7 mouse cellular contexts compared by ENCODE assay signal in the genomic region with DNA sequence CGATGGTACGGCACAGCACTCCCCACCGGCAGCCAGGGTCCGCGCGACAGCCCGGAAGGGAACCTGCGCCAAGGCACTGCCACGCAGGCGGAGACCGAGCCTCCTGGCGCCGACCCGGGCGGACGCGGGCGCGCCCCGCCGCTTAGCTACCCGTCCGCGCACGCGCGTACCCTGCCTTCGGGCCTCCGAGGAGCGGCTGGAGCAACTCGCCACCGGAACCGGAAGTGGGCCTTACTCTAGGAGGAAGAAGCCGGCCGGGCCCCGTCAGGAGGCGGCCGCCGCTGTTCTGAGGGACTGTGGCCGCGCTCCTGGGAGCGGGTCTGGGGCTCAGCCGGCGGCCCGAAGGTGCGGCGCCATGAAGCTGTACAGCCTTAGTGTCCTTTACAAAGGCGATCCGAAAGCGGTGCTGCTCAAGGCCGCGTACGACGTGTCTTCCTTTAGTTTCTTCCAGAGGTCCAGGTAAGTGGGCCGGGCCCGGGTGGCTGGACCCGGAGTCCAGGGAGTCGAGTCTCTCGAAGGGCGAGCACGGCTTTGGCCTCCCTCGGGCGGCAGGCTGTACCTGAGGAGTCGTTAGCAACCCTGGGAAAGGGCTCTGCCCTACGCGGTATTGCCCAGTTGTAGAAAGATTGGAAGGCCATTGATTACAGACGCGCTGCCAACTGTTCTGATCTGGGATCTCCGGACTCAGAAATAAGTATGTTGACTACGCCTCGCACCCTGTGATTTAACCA. TPM values are rescaled to one million over a fixed set of nuclear protein-coding genes. Genes with fewer than 3 reads are reported as not detected.
A peak's percentile ranks its signal among the peaks of the same experiment; 100 is the strongest.
DNase-seq lines count a peak whose midpoint lies in the region; ATAC-seq lines count a peak whose summit lies in the region.

A gene (plus strand): TSS at position 148 of the 731 bp plus-strand sequence.

- no peaks in the 10 kb centered on the region for H3K36me3 ChIP-seq in intestine, embryonic 15.5 days
- peaks cover 22% of the 10 kb centered on the region for H3K36me3 ChIP-seq in midbrain, embryonic 10.5 days

- H3K27ac ChIP-seq in intestine, embryonic 15.5 days = peak within 1 kb of the TSS; percentile 96
- peak within 1 kb of the TSS; percentile 89 for H3K27ac ChIP-seq in midbrain, embryonic 10.5 days (replicated peaks)

- H3K27me3 ChIP-seq in intestine, embryonic 15.5 days (replicated peaks) = no peaks in the 10 kb centered on the region
- no peaks in the 10 kb centered on the region for H3K27me3 ChIP-seq in midbrain, embryonic 10.5 days (ENCODE audit: low read depth, poor library complexity, severe bottlenecking)

- H3K4me1 ChIP-seq in intestine, embryonic 15.5 days (replicated peaks) = peaks cover 10% of the 10 kb centered on the region
- peaks cover 25% of the 10 kb centered on the region for H3K4me1 ChIP-seq in midbrain, embryonic 10.5 days

- H3K9ac ChIP-seq in intestine, embryonic 15.5 days = peak within 1 kb of the TSS; percentile 85

- intact Hi-C loops in gastrocnemius, postnatal 36 days (cut with DNase I) = no loop called here
- intact Hi-C loops in left cerebral cortex, postnatal 25 days (cut with DNase I) = loop anchor here (2.0 kb wide), 1 partner anchor 77 kb away; a partner anchor contains a TSS

- H3K4me3 ChIP-seq in intestine, embryonic 15.5 days (replicated peaks) = peak within 1 kb of the TSS; percentile 88
- H3K4me3 ChIP-seq in midbrain, embryonic 10.5 days = peak within 1 kb of the TSS; percentile 85

- no peaks in the 10 kb centered on the region for H3K9me3 ChIP-seq in intestine, embryonic 15.5 days
- no peaks in the 10 kb centered on the region for H3K9me3 ChIP-seq in midbrain, embryonic 10.5 days (replicated peaks)

- WGBS in intestine, embryonic 15.5 days = under 1% methylated on average over 71 of the region's 71 CpGs
- under 1% methylated on average over 71 of the region's 71 CpGs for WGBS in midbrain, embryonic 10.5 days

- ATAC-seq in intestine, embryonic 15.5 days = peak; percentile 98

- H3K4me2 ChIP-seq in intestine, embryonic 15.5 days (replicated peaks) = peak within 1 kb of the TSS; percentile 83

- peak; percentile 98 for DNase-seq in adrenal gland, adult 2 months
- DNase-seq in embryo, embryonic 11.5 days (ENCODE audit: low read depth, low spot score) = peak; percentile 91
- DNase-seq in gastrocnemius, postnatal 36 days = peak; percentile 89 to 97
- peak; percentile 95 to 97 for DNase-seq in left cerebral cortex, postnatal 25 days (ENCODE audit: low spot score in 2 of 2)
- peak; percentile 96 for DNase-seq in midbrain, embryonic 10.5 days (ENCODE audit: low spot score)
- peak; percentile 92 for DNase-seq in right cerebral cortex, postnatal 4 days

RNA-seq across cellular contexts. Expression of the gene that starts here (rescaled TPM):
- total RNA-seq in adrenal gland, adult 2 months (2021) = 10 to 100 TPM; 70.9 to 73.8 TPM
- 34.0 and 39.4 TPM in 2 replicates for polyA plus RNA-seq in adrenal gland, adult 2 months (2012; rRNA removed)
- total RNA-seq in gastrocnemius, postnatal 36 days (2021) = 10 to 100 TPM; 36.7 to 38.5 TPM
- 48.7 and 51.8 TPM in 2 replicates for polyA plus RNA-seq in intestine, embryonic 15.5 days (2015; fragmentation: Nextera tagmentation; extraction: Ambion mirVana)
- 10 to 100 TPM; 82.9 to 87.6 TPM for total RNA-seq in left cerebral cortex, postnatal 25 days (2021)
- polyA plus RNA-seq in midbrain, embryonic 10.5 days (2016; fragmentation: Nextera tagmentation; extraction: Ambion mirVana) = 54.5 and 60.4 TPM in 2 replicates

Comparison
In these comparisons a context has a peak if more than half of its experiments do, and no peak if none do; other contexts are left out.
1. Peak in every context shown above with its lines: DNase-seq, ATAC-seq, H3K4me3 ChIP-seq and H3K27ac ChIP-seq.